Mouse (Mus musculus) cerebellum, adult 2 months (tissue): ENCODE results near the gene Pla2r1.

ENCODE experiments used
- CTCF ChIP-seq: fragments of 200-500 bp; IDR thresholded peaks from 2 replicates; pipeline ENCODE4 v1.5.1; 2011; ENCODE audit warnings: low read depth, mild to moderate bottlenecking, control low read depth, low read length, moderate library complexity, borderline replicate concordance; ENCODE audit not compliant: insufficient read depth
- POLR2A ChIP-seq: fragments of 200-500 bp; IDR thresholded peaks from 2 replicates; pipeline ENCODE4 v1.6.1; 2011; ENCODE audit warnings: low read length, control low read depth, borderline replicate concordance; ENCODE audit not compliant: insufficient read depth

DNA sequence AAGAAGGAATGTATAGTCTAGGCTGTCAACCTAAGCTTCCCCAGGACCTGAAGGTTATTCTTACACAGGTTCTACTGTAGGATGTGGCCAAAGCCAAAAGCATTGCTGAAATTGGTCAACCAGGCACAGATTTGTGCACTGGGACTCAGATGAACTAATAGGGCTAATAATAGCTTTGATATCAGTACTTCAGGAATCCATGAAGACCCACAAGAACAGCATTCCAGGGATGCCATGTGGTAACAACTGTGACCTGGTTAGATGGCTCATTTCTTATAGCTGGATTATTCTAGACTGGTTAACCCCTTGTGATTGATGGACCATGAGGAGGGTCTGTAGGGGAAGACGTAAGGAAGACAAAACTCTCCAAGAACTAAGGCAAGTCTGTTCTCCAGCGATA lies 74.3 kb downstream of the Pla2r1 start:
- TF ChIP-seq POLR2A (no peak), CTCF (no peak)
